Mouse (Mus musculus): Measurements from ENCODE around the gene Piga. TPM values are rescaled to one million over a fixed set of nuclear protein-coding genes. Genes with fewer than 3 reads are reported as not detected.

Gene Piga
- total RNA-seq (2015; ENCODE audit: low replicate concordance) (29.9 and 38.6 TPM in 2 replicates), total RNA-seq (2017; ENCODE audit: low replicate concordance) (34.5 and 55.8 TPM in 2 replicates)

- ATAC-seq (replicated peaks; ENCODE audit: low FRiP score, poor library complexity, severe bottlenecking), result peak; percentile 97
These were observed at the start of gene Piga for GRCm38 (mm10) chrX:164419471-164419939. Piga (plus strand) TSS chrX:164419787.

GRCm38 (mm10) chrX:164370576-164370975 is 49.0 kb upstream of the Piga start:
- no peak for ATAC-seq (replicated peaks; ENCODE audit: low FRiP score, poor library complexity, severe bottlenecking)

- no peak for ATAC-seq (replicated peaks; ENCODE audit: low FRiP score, poor library complexity, severe bottlenecking)
These were observed 46.5 kb upstream of the Piga start, which contains the start of gene Vegfd for GRCm38 (mm10) chrX:164373081-164373480. Vegfd (plus strand) TSS chrX:164373378.

- no peak for ATAC-seq (replicated peaks; ENCODE audit: low FRiP score, poor library complexity, severe bottlenecking)
These were observed 45.0 kb upstream of the Piga start for GRCm38 (mm10) chrX:164374586-164374985.

- no peak for ATAC-seq (replicated peaks; ENCODE audit: low FRiP score, poor library complexity, severe bottlenecking)
These were observed 39.9 kb upstream of the Piga start for GRCm38 (mm10) chrX:164379721-164380120.

GRCm38 (mm10) chrX:164381618-164382408 is 37.8 kb upstream of the Piga start:
- ATAC-seq (replicated peaks; ENCODE audit: low FRiP score, poor library complexity, severe bottlenecking), result peak; percentile 100

- no peak for ATAC-seq (replicated peaks; ENCODE audit: low FRiP score, poor library complexity, severe bottlenecking)
These were observed 25.5 kb upstream of the Piga start for GRCm38 (mm10) chrX:164394091-164394490.

GRCm38 (mm10) chrX:164398456-164398855 is 21.1 kb upstream of the Piga start:
- no peak for ATAC-seq (replicated peaks; ENCODE audit: low FRiP score, poor library complexity, severe bottlenecking)

GRCm38 (mm10) chrX:164405080-164405649 is 14.4 kb upstream of the Piga start:
- ATAC-seq (replicated peaks; ENCODE audit: low FRiP score, poor library complexity, severe bottlenecking), result no peak

- no peak for ATAC-seq (replicated peaks; ENCODE audit: low FRiP score, poor library complexity, severe bottlenecking)
These were observed 13.2 kb upstream of the Piga start for GRCm38 (mm10) chrX:164406133-164407022.

- ATAC-seq (replicated peaks; ENCODE audit: low FRiP score, poor library complexity, severe bottlenecking), result no peak
These were observed 11.2 kb upstream of the Piga start for GRCm38 (mm10) chrX:164408301-164408927.

- no peak for ATAC-seq (replicated peaks; ENCODE audit: low FRiP score, poor library complexity, severe bottlenecking)
These were observed 9.0 kb upstream of the Piga start for GRCm38 (mm10) chrX:164410562-164410961.

GRCm38 (mm10) chrX:164416803-164417202 is 2.8 kb upstream of the Piga start:
- ATAC-seq (replicated peaks; ENCODE audit: low FRiP score, poor library complexity, severe bottlenecking), result no peak

GRCm38 (mm10) chrX:164418008-164418407 is 1.6 kb upstream of the Piga start:
- ATAC-seq (replicated peaks; ENCODE audit: low FRiP score, poor library complexity, severe bottlenecking), result no peak

GRCm38 (mm10) chrX:164419955-164420354 is 368 bp downstream of the Piga start:
- ATAC-seq (replicated peaks; ENCODE audit: low FRiP score, poor library complexity, severe bottlenecking), result peak; percentile 43

- ATAC-seq (replicated peaks; ENCODE audit: low FRiP score, poor library complexity, severe bottlenecking), result no peak
These were observed 931 bp downstream of the Piga start for GRCm38 (mm10) chrX:164420518-164420917.

GRCm38 (mm10) chrX:164424821-164425220 is 5.2 kb downstream of the Piga start:
- ATAC-seq (replicated peaks; ENCODE audit: low FRiP score, poor library complexity, severe bottlenecking), result peak; percentile 81

GRCm38 (mm10) chrX:164427295-164427694 is 7.7 kb downstream of the Piga start:
- no peak for ATAC-seq (replicated peaks; ENCODE audit: low FRiP score, poor library complexity, severe bottlenecking)

- no peak for ATAC-seq (replicated peaks; ENCODE audit: low FRiP score, poor library complexity, severe bottlenecking)
These were observed 8.6 kb downstream of the Piga start for GRCm38 (mm10) chrX:164428224-164428623.

GRCm38 (mm10) chrX:164430621-164431020 is 11.0 kb downstream of the Piga start:
- ATAC-seq (replicated peaks; ENCODE audit: low FRiP score, poor library complexity, severe bottlenecking), result no peak
